Mouse (Mus musculus): ENCODE measurements around the gene Tuba1b.

Tuba1b gene

DNA sequence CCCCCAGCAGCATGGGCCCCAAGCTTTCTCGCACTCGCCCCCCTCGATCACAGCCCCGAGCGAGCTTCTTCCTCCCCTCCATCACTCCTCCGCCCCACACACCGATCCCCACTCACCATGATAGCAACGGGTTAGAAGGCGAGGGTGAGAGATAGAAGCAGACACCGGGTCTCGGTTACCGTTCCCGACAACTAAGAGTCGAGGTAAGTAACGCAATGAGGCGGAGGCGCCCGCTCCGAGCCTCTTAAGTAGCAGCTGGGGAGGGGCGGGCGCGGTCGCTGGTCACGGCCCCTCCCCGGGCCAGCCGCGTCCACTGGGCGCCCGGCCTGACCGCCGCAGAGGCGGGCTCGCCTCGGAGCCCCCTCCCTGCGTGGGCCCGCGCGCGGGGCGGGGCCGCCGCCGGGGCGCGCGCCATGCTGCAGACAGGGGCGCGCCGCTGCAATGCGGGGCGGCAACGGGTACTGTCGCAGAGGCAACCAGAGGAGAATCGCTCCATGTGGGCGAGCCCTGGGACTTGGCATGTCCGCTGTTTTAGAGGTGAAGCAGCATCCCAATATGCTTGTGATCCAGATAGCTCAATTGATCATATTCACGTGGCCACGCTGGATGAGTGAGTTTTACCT lies at the start of gene Tuba1b:
Gene Tuba1b, minus strand, starts transcription at position 349 of the 623 bp plus-strand sequence.
- DNase-seq = peak; percentile 93 to 96

DNA sequence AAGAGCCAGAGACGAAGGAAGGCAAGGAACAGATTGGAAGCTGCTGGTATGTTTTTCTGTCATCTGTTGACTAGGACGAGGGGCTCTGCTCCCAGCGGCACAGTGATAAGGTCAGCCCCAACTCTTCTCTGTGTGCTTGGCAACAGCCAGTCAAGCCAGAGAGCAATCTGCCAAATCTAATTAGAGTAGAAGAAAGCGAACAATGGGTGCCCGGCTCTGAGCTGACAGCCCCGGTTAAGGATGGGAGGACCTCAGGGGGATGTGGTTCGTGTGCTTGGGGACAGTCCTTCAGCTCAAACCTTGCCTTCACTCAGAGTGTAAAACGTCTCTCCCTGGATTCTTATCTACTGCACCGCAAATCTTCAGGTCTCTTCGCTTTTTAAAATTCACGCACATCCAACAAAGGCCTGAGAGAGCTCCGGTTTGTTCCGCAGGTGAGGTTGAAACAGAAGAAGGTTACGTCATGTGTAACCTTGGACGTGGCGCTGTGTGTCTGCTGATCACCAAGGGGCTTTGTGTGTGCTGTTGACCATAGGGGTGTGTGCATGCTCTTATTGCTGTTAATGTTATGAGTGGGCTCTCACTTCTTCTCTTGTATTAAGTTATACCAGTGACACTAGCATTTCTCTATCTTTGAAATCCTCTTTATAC lies 49.2 kb upstream of the Tuba1b start:
- peak; percentile 85 for DNase-seq

DNA sequence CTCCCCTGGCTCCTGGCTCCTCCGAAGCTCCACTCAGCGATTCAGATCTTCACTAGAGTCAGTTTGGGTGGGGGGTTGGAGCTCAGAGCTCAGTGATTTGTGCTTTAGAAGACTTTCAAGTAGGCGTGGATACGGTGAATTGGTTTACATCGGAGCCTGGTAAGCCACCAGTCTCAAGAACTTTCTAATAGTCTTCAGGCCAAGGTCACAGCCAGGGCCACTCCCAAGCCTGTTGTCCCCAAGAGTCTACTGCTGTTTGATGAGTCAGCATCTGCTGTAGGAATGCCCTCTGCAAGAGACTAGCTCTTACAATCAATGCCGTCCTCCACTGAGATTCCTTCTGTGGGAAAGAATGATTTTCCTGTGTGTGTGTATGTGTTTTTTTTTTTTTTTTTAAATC lies 47.7 kb upstream of the Tuba1b start:
- peak; percentile 6 to 25 for DNase-seq

DNA sequence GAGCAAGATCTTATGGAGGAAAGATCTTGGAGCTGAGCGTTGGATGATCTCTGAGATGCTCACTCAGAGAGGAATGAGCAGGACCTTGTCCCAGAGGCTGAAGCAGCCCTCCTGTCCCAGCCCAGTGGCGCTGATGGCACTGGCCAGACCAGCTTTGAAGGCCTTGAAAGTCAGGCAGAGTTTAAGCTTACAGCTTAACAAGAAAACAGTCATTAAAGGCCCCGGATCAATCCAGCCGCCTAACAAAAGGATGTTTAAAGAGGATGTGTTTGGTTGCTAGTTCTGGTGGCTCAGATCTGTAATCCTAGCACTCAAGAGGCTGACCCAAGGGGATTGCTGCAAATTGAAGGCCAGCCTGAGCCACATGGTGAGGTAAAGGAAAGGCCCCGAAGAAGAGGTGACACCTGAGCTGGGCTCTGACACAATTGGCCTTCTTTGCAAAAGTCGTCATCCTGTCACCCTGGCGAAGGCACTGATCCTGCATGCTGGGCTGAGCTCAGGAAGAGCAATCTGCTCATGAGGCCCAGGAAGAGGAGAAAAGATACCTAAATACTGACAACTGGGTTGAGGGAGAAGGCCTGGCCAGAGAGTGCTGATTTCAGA lies 45.7 kb upstream of the Tuba1b start:
- peak; percentile 51 to 53 for DNase-seq

DNA sequence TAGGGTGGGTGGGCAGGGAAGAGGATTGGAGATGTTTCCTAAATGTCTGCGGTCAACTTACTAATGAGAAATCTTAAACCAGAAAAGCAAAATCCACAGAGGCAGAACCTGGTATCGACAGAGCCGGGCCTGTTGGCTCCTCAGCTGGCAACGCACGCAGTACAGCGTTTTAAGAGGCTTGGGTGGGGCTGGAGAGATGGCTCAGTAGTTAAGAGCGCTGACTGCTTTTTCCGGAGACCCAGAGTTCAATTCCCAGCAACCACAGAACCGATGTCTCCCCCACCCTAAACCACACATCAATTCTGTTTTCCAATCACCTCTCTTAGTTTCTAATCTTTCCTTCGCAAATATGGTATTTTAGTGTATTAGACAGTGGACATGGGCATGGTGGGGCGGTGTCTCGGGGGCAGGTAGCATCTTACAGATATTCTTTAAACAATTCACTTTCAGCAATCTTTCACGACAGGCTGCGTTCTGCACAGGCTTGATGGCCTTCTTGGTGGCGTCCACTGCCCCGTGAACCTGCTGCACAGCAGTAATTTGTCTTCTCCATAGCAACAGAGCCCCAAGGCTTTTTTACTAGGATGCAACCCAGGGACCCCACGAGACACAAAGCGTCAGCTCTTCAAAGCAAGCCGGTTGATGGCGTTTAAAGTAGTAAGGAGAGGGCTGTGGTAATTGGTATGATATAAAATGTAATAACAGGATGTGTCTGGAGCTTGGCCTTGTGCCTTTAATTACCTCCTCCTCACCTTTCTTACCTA lies 44.2 kb upstream of the Tuba1b start:
- peak; percentile 38 to 42 for DNase-seq

DNA sequence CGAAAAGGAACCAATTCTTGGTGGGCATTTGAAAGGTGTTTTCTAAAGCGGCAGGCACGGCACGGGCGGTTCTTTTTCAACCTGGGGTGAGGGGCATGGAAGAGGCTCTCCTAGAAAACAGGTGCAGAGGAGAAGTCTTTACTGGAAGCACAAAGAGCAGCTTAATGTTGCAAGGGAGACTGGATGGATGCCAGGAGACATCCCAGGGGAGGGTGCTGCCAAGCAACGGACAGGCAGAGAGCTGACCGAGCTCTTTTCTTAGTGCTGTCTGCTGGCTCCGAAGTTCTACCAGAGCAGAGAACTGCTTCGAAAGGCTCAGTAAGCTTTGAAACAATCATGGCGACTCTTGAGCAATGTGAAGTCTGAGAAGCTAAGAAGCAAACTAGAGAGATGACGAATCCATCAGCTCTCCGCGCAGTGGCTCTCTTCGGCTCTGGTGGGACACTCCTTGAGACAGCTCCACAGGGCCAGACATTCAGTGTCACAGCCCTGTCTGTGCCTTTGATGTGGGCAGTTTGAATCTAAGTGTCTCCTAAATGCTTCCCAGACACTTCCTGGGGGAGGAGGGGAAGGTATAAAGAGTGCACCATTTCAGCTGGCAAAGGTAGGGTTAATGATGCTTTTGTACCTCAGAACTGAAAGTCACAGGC lies 43.5 kb upstream of the Tuba1b start:
- peak; percentile 96 for DNase-seq

DNA sequence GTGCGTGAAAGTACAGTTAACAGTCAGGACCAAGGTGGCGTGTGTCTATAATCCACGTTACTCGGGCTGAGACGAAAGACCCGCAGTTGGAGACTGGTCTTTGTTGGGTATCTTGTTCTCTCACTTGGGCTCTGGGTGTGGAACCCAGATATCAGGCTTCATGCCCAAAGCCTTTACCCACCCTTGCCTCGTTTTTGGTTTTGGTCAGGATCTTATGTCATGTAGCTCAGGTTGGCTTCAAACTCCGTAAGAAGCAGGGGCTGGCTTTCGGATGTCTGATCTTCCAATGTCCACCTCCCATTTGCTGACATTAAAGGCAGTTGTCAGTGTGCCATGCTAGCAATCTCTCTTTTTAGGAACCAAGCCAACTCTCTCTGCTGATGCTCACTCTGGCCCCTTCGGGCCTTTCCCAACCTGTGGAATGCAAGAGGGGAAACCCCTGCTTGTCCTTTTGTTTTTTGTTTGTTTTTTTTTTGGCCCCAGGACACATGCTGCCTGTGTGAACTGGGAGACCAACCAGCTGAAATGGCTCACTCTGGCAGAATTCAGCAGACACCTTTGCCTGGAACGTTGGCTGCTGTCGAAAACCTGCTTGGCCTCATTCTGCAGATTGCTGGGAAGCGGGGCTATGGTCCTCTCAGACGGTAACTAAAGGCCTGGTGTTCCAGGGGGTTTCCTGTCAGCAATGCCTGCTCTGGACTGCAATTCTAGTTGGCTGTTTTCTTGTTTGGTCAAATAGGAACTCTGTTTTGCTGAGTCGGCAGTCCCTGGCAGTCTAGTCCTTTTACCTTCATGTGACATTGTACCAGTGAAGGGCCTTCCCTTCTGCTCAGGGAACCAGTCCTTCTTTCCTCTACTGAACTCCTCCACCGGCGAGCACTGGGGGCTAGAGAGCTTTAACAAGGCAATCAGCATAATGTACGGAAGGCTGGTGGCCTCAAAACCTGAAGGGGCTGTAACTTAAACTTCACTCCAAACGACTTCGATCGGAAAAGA lies 42.7 kb upstream of the Tuba1b start:
- peak; percentile 36 to 54 for DNase-seq

DNA sequence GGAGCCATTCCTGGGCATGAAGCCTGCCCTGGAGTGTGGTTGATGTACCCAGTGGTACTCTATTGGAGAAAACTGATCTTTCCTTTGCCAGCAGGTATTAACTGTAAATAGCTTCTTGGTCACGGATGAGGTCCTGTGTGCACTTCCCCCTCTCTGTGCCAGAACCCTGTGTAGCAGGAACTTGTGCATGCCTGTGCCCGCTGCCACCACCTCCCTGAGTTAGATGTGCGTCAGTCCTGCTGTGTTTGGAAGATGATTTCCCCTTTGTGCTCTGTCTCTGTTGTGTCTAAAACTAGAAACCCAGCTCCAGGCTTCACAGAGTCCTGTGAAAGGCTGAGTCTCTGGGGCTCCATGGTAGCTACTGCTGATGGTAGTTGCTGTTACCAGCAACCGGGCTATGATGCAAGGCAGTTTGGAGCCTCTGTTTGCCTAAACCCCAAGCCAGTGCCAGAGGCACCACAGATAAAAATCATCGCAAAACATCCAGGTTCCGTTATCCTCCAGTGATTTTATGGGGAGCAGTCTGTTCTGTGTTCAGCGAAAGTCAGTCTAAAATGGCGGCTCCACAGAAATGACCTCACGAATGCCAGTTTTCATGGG lies 38.8 kb upstream of the Tuba1b start:
- DNase-seq = peak; percentile 68 to 79

DNA sequence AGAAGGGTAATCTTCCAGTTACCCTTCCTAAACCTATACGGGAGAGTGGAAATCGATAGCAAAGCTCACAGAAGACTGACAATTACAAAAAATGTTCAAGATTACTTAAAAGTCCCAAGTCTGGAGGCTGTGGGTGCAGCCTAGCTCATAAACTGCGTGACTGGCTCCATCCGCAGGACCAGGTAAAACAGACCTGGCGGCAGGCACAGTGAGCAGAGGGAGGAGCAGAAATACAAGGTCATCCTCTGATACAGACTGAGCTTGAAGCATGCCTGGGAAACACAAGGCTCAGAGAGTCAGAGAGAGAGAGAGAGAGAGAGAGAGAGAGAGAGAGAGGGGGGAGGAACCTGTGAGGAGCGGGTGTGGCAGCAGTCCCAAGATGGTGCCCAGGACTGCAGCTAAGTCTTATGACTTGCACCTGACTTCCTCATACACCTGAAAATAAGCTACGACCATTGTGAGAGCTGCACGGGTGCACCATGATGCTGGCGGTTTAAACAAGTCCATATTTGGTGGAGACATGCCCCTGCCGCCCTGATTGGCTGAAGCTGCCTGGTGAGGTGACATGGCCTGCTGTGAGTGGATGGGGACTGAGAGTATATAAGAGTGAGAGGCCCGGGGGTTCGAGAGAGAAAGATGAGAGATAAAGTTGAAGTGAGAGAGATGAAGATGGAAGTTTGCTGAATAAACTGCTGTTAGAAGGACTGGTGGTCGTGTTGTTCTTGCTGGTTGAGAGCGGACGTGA lies 37.4 kb upstream of the Tuba1b start:
- DNase-seq = peak; percentile 52 to 54

DNA sequence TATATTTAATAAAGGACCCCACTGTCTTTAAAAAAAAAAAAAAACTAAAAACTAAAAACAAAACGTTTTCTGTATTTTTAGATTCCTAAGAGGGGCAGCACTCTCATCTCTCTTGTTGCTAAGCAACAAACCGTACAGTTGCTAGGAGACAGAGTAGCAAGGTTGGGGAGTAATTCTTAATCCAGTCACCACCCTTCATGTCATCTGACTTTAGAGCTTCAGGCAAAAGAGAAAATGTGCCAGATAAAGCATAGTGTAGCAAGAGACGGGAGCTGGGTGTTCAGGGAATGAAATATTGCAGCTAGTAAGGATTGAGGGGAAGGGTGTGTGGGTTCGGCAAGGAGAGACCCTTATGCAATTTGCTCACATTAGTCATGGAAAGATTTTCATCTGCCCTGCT lies 36.7 kb upstream of the Tuba1b start:
- DNase-seq = peak; percentile 56 to 60

DNA sequence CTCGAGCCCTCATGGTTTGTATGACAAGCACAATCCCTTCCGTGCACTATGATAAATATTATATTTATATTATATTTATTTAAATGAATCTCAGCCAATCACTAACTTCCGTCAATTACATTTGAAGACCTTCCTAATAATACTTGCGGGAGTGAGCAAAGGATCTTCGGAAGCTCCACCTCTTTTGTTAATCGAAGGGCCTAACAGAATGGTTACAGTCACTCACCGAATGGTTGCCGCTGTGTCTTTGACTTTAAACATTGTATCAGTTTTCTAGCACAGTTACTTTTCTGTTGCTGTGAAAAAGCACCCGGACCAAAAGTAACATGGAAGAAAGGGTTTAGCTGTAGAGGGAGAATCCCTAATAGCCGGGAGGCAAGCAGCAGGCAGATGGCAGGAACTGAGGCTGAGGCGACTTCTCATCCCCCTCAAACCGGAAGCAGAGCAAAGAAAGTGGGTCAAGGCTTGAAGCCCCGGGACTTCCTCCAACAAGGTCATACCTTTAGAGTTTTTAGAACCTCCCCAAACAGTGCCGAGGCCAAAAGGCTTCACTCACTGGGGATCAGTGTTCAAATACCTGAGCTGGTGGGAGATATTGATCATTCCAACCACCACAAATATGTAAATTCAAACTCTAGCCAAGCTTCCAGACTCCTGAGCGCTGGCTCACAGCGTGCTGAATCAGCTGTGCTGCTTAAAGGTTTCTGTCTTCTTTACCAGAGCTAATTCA lies 35.2 kb upstream of the Tuba1b start:
- DNase-seq = peak; percentile 59 to 65

DNA sequence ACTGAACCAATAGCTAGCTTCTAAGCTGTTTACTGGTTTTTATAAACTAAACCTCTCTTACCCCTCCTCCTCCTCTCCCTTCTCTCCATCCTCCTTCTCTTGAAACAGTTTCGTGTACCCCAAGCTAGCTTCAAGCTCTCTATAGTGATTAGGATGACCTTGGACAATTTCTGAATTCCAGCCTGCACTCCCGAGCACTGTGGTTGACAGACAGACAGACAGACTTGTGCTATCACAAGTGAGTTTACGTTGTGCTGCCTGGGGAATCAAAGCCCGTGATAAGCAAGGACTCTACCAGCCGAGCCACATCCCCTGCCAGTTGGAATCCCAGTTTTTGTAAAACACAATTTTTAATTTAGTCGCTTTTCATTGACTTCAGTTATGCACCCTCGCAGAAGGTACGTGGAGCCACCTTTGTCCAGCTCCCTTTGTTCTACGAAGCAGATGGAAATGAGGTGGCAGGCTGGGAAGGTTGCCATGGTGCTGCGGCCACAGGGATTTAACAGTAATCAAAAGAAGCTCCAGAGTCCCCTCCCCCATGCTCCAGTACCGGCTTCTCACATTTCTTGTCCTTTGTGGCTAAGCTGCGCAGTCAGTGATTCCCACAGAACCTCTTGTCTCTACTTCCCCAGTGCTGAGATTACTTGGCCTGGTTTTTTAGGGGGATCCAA lies 34.5 kb upstream of the Tuba1b start:
- DNase-seq = peak; percentile 95

DNA sequence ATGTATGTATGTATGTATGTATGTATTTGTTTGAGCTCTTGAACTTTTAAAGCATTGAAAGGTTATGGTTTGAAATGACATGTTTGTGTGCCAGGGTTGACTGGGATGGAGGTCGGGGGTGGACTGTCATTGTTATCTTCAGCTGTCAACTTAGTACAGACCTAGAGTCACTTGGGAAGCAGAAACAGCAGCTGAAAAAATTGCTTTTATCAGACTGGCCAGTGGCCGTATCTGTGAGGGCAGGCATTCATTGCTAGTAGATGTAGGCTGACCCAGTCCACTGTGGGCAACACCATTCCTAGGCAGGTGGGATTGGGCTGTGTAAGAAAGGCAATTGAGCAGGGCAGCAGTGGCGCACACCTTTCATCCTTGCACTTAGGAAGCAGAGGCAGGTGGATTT lies 25.2 kb upstream of the Tuba1b start:
- no peak for DNase-seq

DNA sequence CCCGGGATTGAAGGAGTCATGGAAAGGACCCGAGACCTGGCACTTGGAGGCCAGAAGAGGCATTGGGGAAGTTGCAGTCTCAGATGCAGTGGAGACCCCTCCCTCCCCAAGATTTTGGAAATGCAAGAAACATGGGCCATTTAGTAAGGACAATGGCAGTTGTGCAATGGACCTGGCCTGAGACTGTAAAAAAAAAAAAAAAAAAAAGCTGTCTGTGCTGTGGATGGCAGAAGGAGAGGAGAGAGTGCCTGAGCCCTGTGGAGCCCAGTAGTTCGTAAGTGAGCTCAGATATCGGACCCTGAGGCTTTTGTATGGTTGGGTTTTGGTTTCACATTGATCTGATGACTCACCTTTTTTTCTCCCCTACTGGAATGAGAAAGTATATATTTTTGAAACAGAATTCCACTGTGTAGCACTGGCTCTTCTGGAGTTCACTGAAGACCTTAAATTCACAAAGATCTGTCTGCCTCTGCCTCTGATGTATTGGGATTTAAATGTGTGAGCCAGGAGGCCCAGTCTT lies 24.6 kb upstream of the Tuba1b start:
- no peak for DNase-seq

DNA sequence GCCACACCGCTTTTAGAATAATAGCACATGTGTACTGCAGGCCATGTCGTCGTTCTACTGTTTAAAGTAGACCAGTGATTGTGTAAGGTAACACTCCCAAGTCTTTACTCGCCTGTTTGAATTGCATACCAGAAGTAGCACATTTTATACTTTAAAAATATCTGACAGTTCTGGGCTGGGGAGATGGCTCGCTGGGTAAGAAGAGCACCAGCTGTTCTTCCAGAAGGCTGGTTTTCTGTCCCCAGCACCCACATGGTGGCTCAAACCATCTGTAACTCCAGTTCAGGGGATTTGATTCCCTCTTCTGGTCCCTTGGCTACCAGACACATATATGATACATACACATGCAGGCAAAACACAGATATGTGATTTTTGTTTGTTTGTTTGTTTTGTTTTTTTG lies 23.1 kb upstream of the Tuba1b start:
- DNase-seq = no peak

DNA sequence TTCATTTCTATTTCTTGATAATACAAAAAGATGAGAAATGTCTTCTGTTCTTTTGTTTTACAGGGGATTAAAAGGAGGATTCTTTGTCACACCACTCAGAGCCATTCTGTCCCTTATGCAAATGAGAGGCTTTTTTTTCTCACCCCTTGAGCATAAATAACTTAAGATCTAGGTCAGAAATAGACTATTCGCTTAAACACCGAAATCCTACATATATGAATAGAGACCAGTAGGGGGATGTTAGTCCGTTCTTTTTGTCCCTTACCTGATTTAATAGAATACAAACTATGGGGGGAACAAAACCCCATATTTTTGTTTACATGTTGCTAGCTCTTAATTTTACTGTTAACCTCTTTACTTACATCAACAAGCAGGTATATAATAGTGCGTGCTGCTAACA lies 21.6 kb upstream of the Tuba1b start:
- no peak for DNase-seq

DNA sequence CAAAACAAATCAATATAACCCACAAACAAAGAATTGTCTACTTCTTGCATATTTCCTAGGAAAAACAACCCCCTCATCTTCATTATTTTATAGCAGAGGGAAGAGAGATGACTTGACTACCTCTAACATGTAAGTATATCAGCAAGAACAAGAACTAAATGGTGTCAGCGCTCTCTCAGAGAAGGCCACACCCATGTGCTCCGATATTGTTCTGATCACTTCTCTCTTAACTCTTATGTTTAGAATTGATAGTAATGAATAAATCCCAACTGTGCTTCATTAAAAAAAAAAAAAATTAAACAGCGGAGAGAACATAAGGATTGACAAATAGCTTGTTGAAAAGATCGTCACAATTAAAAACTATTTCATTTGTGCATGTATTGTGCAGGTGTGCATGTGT lies 21.0 kb upstream of the Tuba1b start:
- no peak for DNase-seq

DNA sequence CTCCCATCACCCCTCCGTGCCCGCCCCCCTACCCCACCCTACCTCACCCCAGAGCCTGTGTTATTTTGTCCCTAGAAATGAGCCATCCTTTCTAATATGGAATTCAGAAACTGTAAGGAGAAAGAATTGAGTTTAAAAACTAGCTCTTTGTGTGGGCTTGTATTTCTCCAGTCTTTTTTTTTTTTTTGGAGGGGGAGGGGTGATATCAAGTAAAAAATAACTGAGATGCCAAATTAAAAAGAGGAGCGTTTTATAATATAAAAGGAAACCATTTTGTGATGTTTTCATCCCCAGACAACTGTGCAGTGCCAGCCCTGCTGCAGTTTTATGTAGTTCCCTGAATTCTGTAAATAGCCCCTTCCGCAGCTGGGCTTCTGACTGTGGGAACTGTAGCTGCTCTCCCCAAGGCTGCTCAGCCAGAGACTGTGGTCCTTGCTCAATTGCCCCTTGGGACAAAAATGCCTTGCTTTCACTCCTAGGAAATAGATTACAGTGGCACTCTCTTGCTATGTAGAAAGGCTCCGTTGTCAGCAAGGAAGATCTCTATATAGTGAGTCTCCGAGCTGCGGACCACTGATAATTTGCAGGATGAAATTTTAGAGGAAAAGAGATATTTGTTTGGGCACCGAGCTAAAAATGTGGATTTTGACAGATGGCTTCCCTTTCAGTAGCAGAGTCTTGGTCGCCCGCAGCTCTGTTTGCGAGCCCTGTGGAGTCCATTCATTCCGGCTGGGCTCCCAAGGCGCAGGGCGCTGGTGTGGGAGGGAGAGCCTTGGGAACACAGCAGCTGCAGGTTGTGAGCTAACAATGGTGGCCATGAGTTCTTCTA lies 20.3 kb upstream of the Tuba1b start:
- DNase-seq = peak; percentile 75 to 77

Measured in cerebellum, postnatal 10 days (tissue).